Mouse (Mus musculus) MEL (cell line): ENCODE data around the gene Ppp1r15b. TPM values are rescaled to one million over a fixed set of nuclear protein-coding genes. Genes with fewer than 3 reads are reported as not detected.

Experiments
- DNase-seq: peaks from one replicate; pipeline ENCODE4 v3.0.0; 2011; ENCODE audit warnings: low read depth, low spot score
- H3K27ac ChIP-seq: 2 replicates; pipeline ENCODE4 v1.5.1; 2012; ENCODE audit warnings: low read depth, mild to moderate bottlenecking, control low read depth, low read length, moderate library complexity; ENCODE audit not compliant: control insufficient read depth
- H3K27me3 ChIP-seq, 2 experiments: fragments of 150-350 bp in 1 of 2; sonication (generic) in 1 of 2; 2 replicates each; pipeline ENCODE4 v1.6.1; 2012; ENCODE audit warnings: low read length in 2 of 2, mild to moderate bottlenecking in 2 of 2, improper control_type of control experiment in 1 of 2, moderate library complexity in 1 of 2; ENCODE audit not compliant: insufficient read depth in 2 of 2, control insufficient read depth in 1 of 2
- H3K36me3 ChIP-seq, 2 experiments: 2 replicates each; pipeline ENCODE4 v1.6.1; 2012 to 2014; ENCODE audit warnings: low read length in 2 of 2, improper control_type of control experiment in 1 of 2, inconsistent platforms in 1 of 2, mild to moderate bottlenecking in 1 of 2; ENCODE audit not compliant: insufficient read depth in 2 of 2, control insufficient read depth in 1 of 2
- H3K4me1 ChIP-seq, 2 experiments: fragments of 150-350 bp in 1 of 2; sonication (generic) in 1 of 2; 2 replicates each; pipeline ENCODE4 v1.6.1; 2012; ENCODE audit warnings: low read length in 2 of 2, improper control_type of control experiment in 1 of 2, mild to moderate bottlenecking in 1 of 2; ENCODE audit not compliant: insufficient read depth in 2 of 2, control insufficient read depth in 1 of 2
- H3K4me3 ChIP-seq, 2 experiments: fragments of 150-350 bp in 1 of 2; sonication (generic) in 1 of 2; 2 replicates each; pipeline ENCODE4 v1.5.1; 2012; ENCODE audit warnings: low read depth in 2 of 2, low read length in 2 of 2, mild to moderate bottlenecking in 2 of 2, moderate library complexity in 2 of 2, control low read depth in 1 of 2, improper control_type of control experiment in 1 of 2; ENCODE audit not compliant: control insufficient read depth in 1 of 2, insufficient read depth in 1 of 2
- H3K79me2 ChIP-seq: 2 replicates; pipeline ENCODE4 v1.6.1; 2012; ENCODE audit warnings: mild to moderate bottlenecking, low read length, moderate library complexity; ENCODE audit not compliant: control insufficient read depth, poor library complexity, insufficient read depth
- H3K9ac ChIP-seq: 2 replicates; pipeline ENCODE4 v1.6.1; 2012; ENCODE audit warnings: low read depth, mild to moderate bottlenecking, control low read depth, low read length, moderate library complexity; ENCODE audit not compliant: control insufficient read depth, poor library complexity, severe bottlenecking
- H3K9me3 ChIP-seq: fragments of 150-350 bp; sonication (generic); replicated peaks from 2 replicates; pipeline ENCODE4 v1.6.1; 2012; ENCODE audit warnings: mild to moderate bottlenecking, low read length, improper control_type of control experiment, moderate library complexity; ENCODE audit not compliant: insufficient read depth
- BHLHE40 ChIP-seq: IDR thresholded peaks from 2 replicates; pipeline ENCODE4 v1.6.1; 2012; ENCODE audit warnings: low read depth, mild to moderate bottlenecking, inconsistent platforms, low read length, improper control_type of control experiment, borderline replicate concordance
- CHD2 ChIP-seq: IDR thresholded peaks from 2 replicates; pipeline ENCODE4 v1.6.1; 2011; ENCODE audit warnings: low read length, improper control_type of control experiment
- E2F4 ChIP-seq: IDR thresholded peaks from 2 replicates; pipeline ENCODE4 v1.6.1; 2011; ENCODE audit warnings: low read depth, low read length, improper control_type of control experiment, borderline replicate concordance
- EP300 ChIP-seq, 2 experiments: IDR thresholded peaks; 2 replicates each; pipeline ENCODE4 v1.6.1; 2011; ENCODE audit warnings: improper control_type of control experiment in 2 of 2, low read length in 2 of 2, low read depth in 1 of 2, mild to moderate bottlenecking in 1 of 2
- GABPA ChIP-seq: IDR thresholded peaks from 2 replicates; pipeline ENCODE4 v1.6.1; 2012; ENCODE audit warnings: low read depth, mild to moderate bottlenecking, inconsistent platforms, low read length, improper control_type of control experiment, moderate library complexity
- GATA1 ChIP-seq: IDR thresholded peaks from 2 replicates; pipeline ENCODE4 v1.6.1; 2011; ENCODE audit warnings: low read depth, low read length, improper control_type of control experiment
- HCFC1 ChIP-seq: IDR thresholded peaks from 2 replicates; pipeline ENCODE4 v1.6.1; 2012; ENCODE audit warnings: low read depth, mild to moderate bottlenecking, inconsistent platforms, low read length, improper control_type of control experiment, moderate library complexity
- MAFK ChIP-seq: IDR thresholded peaks from 2 replicates; pipeline ENCODE4 v1.6.1; 2011; ENCODE audit warnings: low read depth, mild to moderate bottlenecking, low read length, improper control_type of control experiment, borderline replicate concordance
- MAX ChIP-seq: IDR thresholded peaks from 2 replicates; pipeline ENCODE4 v1.6.1; 2011; ENCODE audit warnings: low read length, improper control_type of control experiment
- MAZ ChIP-seq: IDR thresholded peaks from 2 replicates; pipeline ENCODE4 v1.6.1; 2012; ENCODE audit warnings: low read depth, mild to moderate bottlenecking, inconsistent platforms, low read length, improper control_type of control experiment
- MYB ChIP-seq: IDR thresholded peaks from 2 replicates; pipeline ENCODE4 v1.6.1; 2011; ENCODE audit warnings: mild to moderate bottlenecking, low read depth, low read length, improper control_type of control experiment
- MYC ChIP-seq: IDR thresholded peaks from 2 replicates; pipeline ENCODE4 v1.6.1; 2011; ENCODE audit warnings: low read depth, mild to moderate bottlenecking, low read length, improper control_type of control experiment, moderate library complexity
- NELFE ChIP-seq: IDR thresholded peaks from 2 replicates; pipeline ENCODE4 v1.6.1; 2011; ENCODE audit warnings: low read depth, low read length, improper control_type of control experiment
- NRF1 ChIP-seq: IDR thresholded peaks from 2 replicates; pipeline ENCODE4 v1.6.1; 2014; ENCODE audit warnings: low read depth, mild to moderate bottlenecking, inconsistent platforms, low read length, improper control_type of control experiment, moderate library complexity; ENCODE audit not compliant: poor library complexity, insufficient read depth, severe bottlenecking
- POLR2AphosphoS2 ChIP-seq: IDR thresholded peaks from 2 replicates; pipeline ENCODE4 v1.6.1; 2011; ENCODE audit warnings: low read length, improper control_type of control experiment
- SMC3 ChIP-seq: IDR thresholded peaks from 2 replicates; pipeline ENCODE4 v1.6.1; 2011; ENCODE audit warnings: low read depth, low read length, improper control_type of control experiment
- TAL1 ChIP-seq: IDR thresholded peaks from 2 replicates; pipeline ENCODE4 v1.6.1; 2012; ENCODE audit warnings: mild to moderate bottlenecking, inconsistent platforms, low read length, moderate library complexity, mixed read lengths
- TBP ChIP-seq: IDR thresholded peaks from 2 replicates; pipeline ENCODE4 v1.8.0; 2011; ENCODE audit warnings: low read depth, low read length, improper control_type of control experiment
- TCF12 ChIP-seq: IDR thresholded peaks from 2 replicates; pipeline ENCODE4 v1.6.1; 2014; ENCODE audit warnings: low read depth, mild to moderate bottlenecking, inconsistent platforms, low read length, improper control_type of control experiment, moderate library complexity
- UBTF ChIP-seq: IDR thresholded peaks from 2 replicates; pipeline ENCODE4 v1.6.1; 2012; ENCODE audit warnings: low read depth, mild to moderate bottlenecking, inconsistent platforms, low read length, improper control_type of control experiment, moderate library complexity, borderline replicate concordance; ENCODE audit not compliant: insufficient read depth
- USF2 ChIP-seq, 2 experiments: IDR thresholded peaks; 2 replicates each; pipeline ENCODE4 v1.6.1; 2011 to 2012; ENCODE audit warnings: improper control_type of control experiment in 2 of 2, low read length in 2 of 2, borderline replicate concordance in 1 of 2, inconsistent platforms in 1 of 2, low read depth in 1 of 2, mild to moderate bottlenecking in 1 of 2; ENCODE audit not compliant: insufficient read depth in 1 of 2
- ZKSCAN1 ChIP-seq: IDR thresholded peaks from 2 replicates; pipeline ENCODE4 v1.6.1; 2012; ENCODE audit warnings: low read depth, mild to moderate bottlenecking, inconsistent platforms, low read length, improper control_type of control experiment, moderate library complexity
- polyA plus RNA-seq, 2 experiments: library from polyadenylated mRNA; stranded (reverse) in 1 of 2; unstranded in 1 of 2; fragments of >175 nt in 1 of 2; fragments of >200 nt in 1 of 2; gene quantifications; 2 replicates each; pipeline versions ENCODE4 v1.2.1 to v1.2.4; 2012; ENCODE audit warnings: low replicate concordance in 2 of 2, low read depth in 1 of 2; ENCODE audit not compliant: insufficient read length in 2 of 2, insufficient read depth in 1 of 2, missing spikeins in 1 of 2
- total RNA-seq: library from RNA; depleted of rRNA; stranded (reverse); fragments of 300-350 nt; gene quantifications from 2 replicates; pipeline ENCODE4 v1.2.3, GENCODE M21; 2012

The Ppp1r15b gene
- total and polyA plus RNA-seq, 3 experiments, result 53.1 to 56.3 TPM; not detected in 1

- no peak for TF ChIP-seq NRF1
- TF ChIP-seq CHD2, result no peak
- peak; percentile 95 for TF ChIP-seq GATA1
- TF ChIP-seq POLR2AphosphoS2, result no peak; the same call in 1 of the 2 replicates
- peak; percentile 73 for TF ChIP-seq MAX
- no peak for TF ChIP-seq MAFK
- TF ChIP-seq MYC, result peak; percentile 46; the same call in 1 of the 2 replicates
- no peak for TF ChIP-seq SMC3
These were observed 2.5 kb downstream of the Ppp1r15b start (continued) for GRCm38 (mm10) chr1:133133425-133133824.

GRCm38 (mm10) chr1:133134071-133134470, 3.1 kb downstream of the Ppp1r15b start:
- Histone ChIP-seq H3K36me3 (peaks cover 29 to 37% of the 10 kb centered on the region in 2 experiments), H3K79me2 (peaks cover 79% of the 10 kb centered on the region), H3K4me3 (peak overlapping the region; percentile 84 to 94), H3K27me3 (no peaks in the 10 kb centered on the region), H3K27ac (peak overlapping the region; percentile 79), H3K9ac (peak overlapping the region; percentile 68), H3K4me1 (peaks cover 4 to 8% of the 10 kb centered on the region in 2 experiments; a peak in 3 of 4 replicates), H3K9me3 (no peaks in the 10 kb centered on the region)
- DNase-seq, result peak; percentile 50
- TF ChIP-seq BHLHE40, result no peak
- no peak for TF ChIP-seq SMC3
- peak; percentile 29; the same call in 1 of the 2 replicates for TF ChIP-seq GATA1
- peak; percentile 23; the same call in 1 of the 2 replicates for TF ChIP-seq TCF12

GRCm38 (mm10) chr1:133134881-133135280, 3.9 kb downstream of the Ppp1r15b start:
- H3K27ac ChIP-seq, result no peak overlapping the region
- peak overlapping the region; percentile 68 for H3K9ac ChIP-seq
- DNase-seq, result peak; percentile 60
- H3K4me3 ChIP-seq, result peak overlapping the region; percentile 84 to 94
- no peaks in the 10 kb centered on the region for H3K27me3 ChIP-seq
- peaks cover 79% of the 10 kb centered on the region for H3K79me2 ChIP-seq
- no peaks in the 10 kb centered on the region for H3K9me3 ChIP-seq
- peaks cover 4 to 8% of the 10 kb centered on the region in 2 experiments; a peak in 3 of 4 replicates for H3K4me1 ChIP-seq
- TF ChIP-seq UBTF (0 out of 2 replicates have a peak, but pooled peaks have one; percentile 45), TCF12 (no peak)
- H3K36me3 ChIP-seq, result peaks cover 28 to 40% of the 10 kb centered on the region in 2 experiments

GRCm38 (mm10) chr1:133135808-133136207, 4.9 kb downstream of the Ppp1r15b start:
- H3K9me3 ChIP-seq, result no peaks in the 10 kb centered on the region
- peak; percentile 74 for DNase-seq
- H3K9ac ChIP-seq, result peak overlapping the region; percentile 68
- H3K4me1 ChIP-seq, result peaks cover 4 to 8% of the 10 kb centered on the region in 2 experiments; a peak in 3 of 4 replicates
- H3K27ac ChIP-seq, result no peak overlapping the region
- peaks cover 76% of the 10 kb centered on the region for H3K79me2 ChIP-seq
- peaks cover 28 to 43% of the 10 kb centered on the region in 2 experiments for H3K36me3 ChIP-seq
- peak overlapping the region; percentile 84 to 94 for H3K4me3 ChIP-seq
- no peaks in the 10 kb centered on the region for H3K27me3 ChIP-seq
- no peak for TF ChIP-seq USF2 (IDR thresholded peaks at IDR 0.05; ENCODE audit: borderline replicate concordance in 1 of 2, insufficient read depth in 1 of 2, low read depth in 1 of 2, low read length in 2 of 2)
- TF ChIP-seq TAL1, result no peak
- peak; percentile 90 for TF ChIP-seq TBP
- 0 out of 4 replicates have a peak, but pooled peaks of 1 of the 2 experiments have one; percentile 13 for TF ChIP-seq EP300 (IDR thresholded peaks at IDR 0.05; ENCODE audit: low read depth in 1 of 2, low read length in 2 of 2)
- no peak for TF ChIP-seq MAZ
- no peak for TF ChIP-seq E2F4
- TF ChIP-seq MYC, result no peak
- TF ChIP-seq MYB, result no peak
- no peak for TF ChIP-seq ZKSCAN1
- no peak for TF ChIP-seq NRF1
- no peak for TF ChIP-seq UBTF
- no peak for TF ChIP-seq GABPA
- TF ChIP-seq HCFC1, result no peak
- TF ChIP-seq NELFE, result no peak
- no peak for TF ChIP-seq MAFK
